Mouse (Mus musculus) C2C12 (cell line): ENCODE measurements around the gene Txndc2. TPM values are rescaled to one million over a fixed set of nuclear protein-coding genes. Genes with fewer than 3 reads are reported as not detected.

Experiments
- H3K27me3 ChIP-seq: one replicate; pipeline ENCODE4 v1.6.1; 2011; ENCODE audit not compliant: control insufficient read depth, insufficient read depth, insufficient read length
- H3K36me3 ChIP-seq: one replicate; pipeline ENCODE4 v1.6.1; 2011; ENCODE audit not compliant: control insufficient read depth, insufficient read depth
- H3K4me3 ChIP-seq: one replicate; pipeline ENCODE4 v1.5.1; 2011; ENCODE audit warnings: mild to moderate bottlenecking, control low read depth; ENCODE audit not compliant: poor library complexity, insufficient read depth, severe bottlenecking
- H3K79me2 ChIP-seq: one replicate; pipeline ENCODE4 v1.6.1; 2011; ENCODE audit not compliant: control insufficient read depth, insufficient read depth
- H3K79me3 ChIP-seq: one replicate; pipeline ENCODE4 v1.6.1; 2011; ENCODE audit warnings: low read depth, control low read depth
- H3ac ChIP-seq: one replicate; pipeline ENCODE3; 2011; ENCODE audit warnings: low read depth; ENCODE audit not compliant: control insufficient read depth, insufficient read length
- CEBPB ChIP-seq: IDR thresholded peaks from one replicate; pipeline ENCODE4 v1.6.1; 2011; ENCODE audit warnings: low read depth, mild to moderate bottlenecking, control low read depth, moderate library complexity
- CTCF ChIP-seq: IDR thresholded peaks from one replicate; pipeline ENCODE4 v1.5.1; 2011; ENCODE audit not compliant: control insufficient read depth, insufficient read depth, insufficient read length
- FOSL1 ChIP-seq: IDR thresholded peaks from one replicate; pipeline ENCODE4 v1.8.0; 2011; ENCODE audit warnings: mild to moderate bottlenecking, low read length; ENCODE audit not compliant: poor library complexity, insufficient read depth, severe bottlenecking
- MAX ChIP-seq: IDR thresholded peaks from one replicate; pipeline ENCODE4 v1.6.1; 2011; ENCODE audit warnings: mild to moderate bottlenecking, control low read depth
- MYOD1 ChIP-seq: IDR thresholded peaks from one replicate; pipeline ENCODE4 v1.6.1; 2011; ENCODE audit warnings: low read depth; ENCODE audit not compliant: control insufficient read depth, insufficient read length
- MYOG ChIP-seq: IDR thresholded peaks from one replicate; pipeline ENCODE4 v1.6.1; 2011; ENCODE audit not compliant: control insufficient read depth, insufficient read length; ENCODE audit errors: extremely low read depth
- USF1 ChIP-seq: IDR thresholded peaks from one replicate; pipeline ENCODE4 v1.6.1; 2011; ENCODE audit warnings: low read depth, mild to moderate bottlenecking, control low read depth, moderate library complexity
- polyA plus RNA-seq: library from polyadenylated mRNA; unstranded; fragments of >200 nt; fragmentation: generic; extraction: Trizol; gene quantifications from one replicate; pipeline ENCODE4 v1.2.1, GENCODE M21; 2012; ENCODE audit warnings: missing spikeins

The Txndc2 gene
- polyA plus RNA-seq, 1 experiment: 0.12 TPM

DNA sequence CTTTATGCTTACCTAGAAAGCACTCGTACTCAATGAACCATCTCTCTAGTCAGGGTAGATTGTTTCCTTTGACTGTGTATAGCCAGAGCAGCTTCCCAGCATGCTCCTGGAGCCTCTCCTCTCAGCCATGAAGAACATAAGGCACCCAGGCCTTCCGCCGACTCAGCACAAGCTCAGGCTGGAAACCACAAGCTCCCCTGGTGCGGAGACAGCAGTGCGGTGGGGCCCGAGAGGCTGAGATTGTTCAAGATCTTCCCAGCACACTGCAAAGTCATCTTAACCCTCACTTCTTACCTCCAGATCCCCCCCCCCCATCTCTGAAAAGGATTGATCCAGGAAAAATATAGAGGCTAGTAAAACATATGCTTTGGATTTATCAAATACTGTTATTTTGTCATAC, 8.6 kb upstream of the Txndc2 start:
- H3K79me2 ChIP-seq: no peaks in the 10 kb centered on the region
- TF ChIP-seq MYOD1 (no peak), MYOG (no peak), CEBPB (no peak), FOSL1 (no peak), CTCF (no peak), USF1 (no peak), MAX (no peak)
- no peaks in the 10 kb centered on the region for H3K79me3 ChIP-seq
- H3K4me3 ChIP-seq: no peak overlapping the region
- H3ac ChIP-seq: no peak overlapping the region
- H3K36me3 ChIP-seq: peaks cover 41% of the 10 kb centered on the region
- no peaks in the 10 kb centered on the region for H3K27me3 ChIP-seq

DNA sequence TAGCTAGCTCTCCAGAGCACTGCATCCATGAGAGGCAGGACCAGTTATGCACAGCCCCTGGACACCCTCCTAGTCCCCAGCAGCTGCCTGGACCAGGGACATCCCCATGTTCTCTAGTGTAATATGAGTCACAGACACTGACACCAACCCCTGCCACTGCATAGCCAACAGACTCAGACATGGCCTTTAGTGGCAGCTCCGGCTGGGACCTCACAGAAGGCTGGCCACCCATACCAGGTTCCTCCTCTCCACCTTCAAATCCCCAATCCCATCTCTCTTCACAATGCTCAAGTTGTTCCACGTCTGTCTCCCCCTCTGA, 7.2 kb upstream of the Txndc2 start:
- TF ChIP-seq FOSL1 (no peak), MAX (no peak), CTCF (no peak), MYOD1 (no peak), CEBPB (no peak), USF1 (no peak), MYOG (no peak)
- H3ac ChIP-seq: no peak overlapping the region
- no peaks in the 10 kb centered on the region for H3K79me3 ChIP-seq
- no peaks in the 10 kb centered on the region for H3K79me2 ChIP-seq
- no peak overlapping the region for H3K4me3 ChIP-seq
- H3K27me3 ChIP-seq: no peaks in the 10 kb centered on the region
- peaks cover 41% of the 10 kb centered on the region for H3K36me3 ChIP-seq

DNA sequence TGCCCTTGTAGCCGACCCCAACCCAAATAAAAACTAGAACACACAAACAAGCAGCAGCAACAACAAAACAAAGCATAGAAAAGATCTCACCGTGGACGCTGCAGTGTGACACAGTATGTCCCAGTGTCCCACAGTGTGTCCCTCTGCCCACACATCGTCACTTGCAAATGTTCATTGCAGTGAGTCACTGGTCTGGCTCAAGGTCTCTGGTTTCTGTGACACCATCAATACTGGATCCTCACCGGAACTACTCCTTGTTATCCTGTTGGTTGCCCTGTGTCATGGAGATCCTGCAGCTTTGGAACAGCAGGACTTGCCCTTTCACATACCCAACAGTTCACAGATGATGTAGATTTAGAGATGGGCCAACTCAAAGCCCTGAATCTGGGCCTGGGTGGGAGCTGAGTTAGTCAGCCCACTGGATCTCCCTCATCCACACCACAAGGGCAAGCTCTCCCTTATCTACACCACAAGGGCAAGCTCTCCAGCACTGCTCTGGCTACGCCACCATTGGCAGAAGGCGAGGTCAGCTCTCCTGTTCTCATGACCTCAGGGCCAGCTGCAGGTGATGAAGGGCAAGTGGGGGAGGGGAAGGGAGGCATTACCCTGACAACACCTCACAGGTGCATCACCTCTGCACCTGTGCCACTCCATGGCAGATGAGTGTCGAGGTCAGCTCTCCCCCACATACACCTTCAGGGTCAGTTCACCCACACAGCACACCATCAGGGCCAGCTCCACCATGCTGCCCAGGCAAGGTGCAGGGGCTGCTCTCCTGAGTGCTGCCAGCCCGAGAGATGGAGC, 6.6 kb upstream of the Txndc2 start:
- Histone ChIP-seq H3K79me3 (no peaks in the 10 kb centered on the region), H3K4me3 (no peak overlapping the region)
- TF ChIP-seq FOSL1 (no peak), MYOG (no peak), MAX (no peak), MYOD1 (no peak), USF1 (no peak), CTCF (no peak), CEBPB (no peak)

DNA sequence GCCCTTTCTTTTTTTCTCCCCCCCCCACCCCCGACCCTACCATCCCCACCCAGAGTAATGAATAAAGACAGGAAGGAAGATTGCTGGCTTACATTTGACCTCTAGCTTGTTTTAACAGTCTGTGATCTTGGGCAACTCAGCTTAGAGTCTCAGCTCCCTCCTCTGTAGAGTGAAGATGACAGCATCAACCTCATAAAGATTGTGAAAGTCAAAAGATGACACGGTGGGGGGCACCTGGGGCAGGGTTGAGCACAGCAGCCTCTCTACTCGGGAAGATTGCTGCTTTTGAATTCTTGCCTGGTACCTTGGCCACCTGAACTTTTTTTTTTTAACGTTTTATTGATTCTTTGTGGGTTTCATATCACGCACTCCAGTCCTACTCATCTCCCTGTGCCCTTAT, 6.0 kb upstream of the Txndc2 start:
- Histone ChIP-seq H3K79me3 (no peaks in the 10 kb centered on the region), H3K27me3 (no peaks in the 10 kb centered on the region), H3K36me3 (peaks cover 30% of the 10 kb centered on the region), H3K79me2 (no peaks in the 10 kb centered on the region), H3K4me3 (no peak overlapping the region), H3ac (no peak overlapping the region)
- TF ChIP-seq USF1 (no peak), MYOD1 (no peak), MYOG (no peak), FOSL1 (no peak), CTCF (no peak), CEBPB (no peak), MAX (no peak)

More for the DNA sequence above, 6.6 kb upstream of the Txndc2 start:
- Histone ChIP-seq H3K36me3 (peaks cover 36% of the 10 kb centered on the region), H3K27me3 (no peaks in the 10 kb centered on the region), H3K79me2 (no peaks in the 10 kb centered on the region), H3ac (no peak overlapping the region)

DNA sequence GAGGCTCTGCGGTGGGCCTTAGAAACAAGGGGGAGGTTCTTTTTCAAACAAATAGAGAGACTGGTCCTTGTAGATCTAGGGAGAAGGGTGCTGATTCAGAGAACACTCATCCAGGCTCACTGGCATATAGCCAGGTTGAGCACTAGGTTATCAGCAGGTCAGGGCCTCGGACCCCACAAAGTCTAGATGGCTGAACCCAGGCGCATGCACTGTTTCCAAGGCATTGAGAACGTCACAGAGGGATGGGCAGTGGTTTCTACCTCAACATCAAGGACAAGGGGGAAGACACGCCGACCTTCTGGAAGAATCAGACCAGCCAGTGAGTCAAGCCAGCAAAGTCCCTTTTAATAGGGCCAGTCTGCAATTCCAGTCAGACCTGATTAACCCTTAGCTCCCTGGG, 5.3 kb upstream of the Txndc2 start:
- Histone ChIP-seq H3K27me3 (no peaks in the 10 kb centered on the region), H3K4me3 (no peak overlapping the region), H3K79me2 (no peaks in the 10 kb centered on the region), H3K36me3 (peaks cover 23% of the 10 kb centered on the region), H3ac (no peak overlapping the region), H3K79me3 (no peaks in the 10 kb centered on the region)
- no peak for TF ChIP-seq CTCF
- TF ChIP-seq MYOG: no peak

DNA sequence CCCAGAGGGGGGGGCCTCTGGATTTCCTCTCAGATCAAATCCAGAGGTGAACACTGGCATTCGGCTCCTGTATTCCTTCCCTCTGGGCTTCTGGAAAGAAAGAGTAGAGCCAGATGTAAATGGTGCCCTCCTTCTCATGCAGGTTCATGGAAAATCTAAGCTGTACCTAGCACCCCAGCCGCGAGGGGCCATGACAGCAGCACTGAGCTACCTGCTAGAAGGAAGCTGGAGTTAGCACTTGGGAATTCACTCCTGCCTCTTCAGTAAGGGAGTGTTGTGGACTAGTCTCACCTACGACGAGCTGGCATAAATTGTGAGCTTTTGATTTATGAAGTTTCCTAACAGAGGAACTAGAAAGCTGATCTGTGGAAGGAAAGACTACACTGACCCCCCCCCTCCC, 1.6 kb upstream of the Txndc2 start:
- Histone ChIP-seq H3ac (no peak overlapping the region), H3K79me3 (no peaks in the 10 kb centered on the region), H3K36me3 (no peaks in the 10 kb centered on the region), H3K27me3 (no peaks in the 10 kb centered on the region), H3K4me3 (no peak overlapping the region), H3K79me2 (no peaks in the 10 kb centered on the region)
- TF ChIP-seq CEBPB (no peak), USF1 (no peak), MAX (no peak), MYOG (no peak), CTCF (no peak), MYOD1 (no peak), FOSL1 (no peak)
